Mouse (Mus musculus): Measurements from ENCODE around the gene Gna12. TPM values are rescaled to one million over a fixed set of nuclear protein-coding genes. Genes with fewer than 3 reads are reported as not detected.

The Gna12 gene
- polyA plus RNA-seq, 1 experiment = 2.3 TPM

DNA sequence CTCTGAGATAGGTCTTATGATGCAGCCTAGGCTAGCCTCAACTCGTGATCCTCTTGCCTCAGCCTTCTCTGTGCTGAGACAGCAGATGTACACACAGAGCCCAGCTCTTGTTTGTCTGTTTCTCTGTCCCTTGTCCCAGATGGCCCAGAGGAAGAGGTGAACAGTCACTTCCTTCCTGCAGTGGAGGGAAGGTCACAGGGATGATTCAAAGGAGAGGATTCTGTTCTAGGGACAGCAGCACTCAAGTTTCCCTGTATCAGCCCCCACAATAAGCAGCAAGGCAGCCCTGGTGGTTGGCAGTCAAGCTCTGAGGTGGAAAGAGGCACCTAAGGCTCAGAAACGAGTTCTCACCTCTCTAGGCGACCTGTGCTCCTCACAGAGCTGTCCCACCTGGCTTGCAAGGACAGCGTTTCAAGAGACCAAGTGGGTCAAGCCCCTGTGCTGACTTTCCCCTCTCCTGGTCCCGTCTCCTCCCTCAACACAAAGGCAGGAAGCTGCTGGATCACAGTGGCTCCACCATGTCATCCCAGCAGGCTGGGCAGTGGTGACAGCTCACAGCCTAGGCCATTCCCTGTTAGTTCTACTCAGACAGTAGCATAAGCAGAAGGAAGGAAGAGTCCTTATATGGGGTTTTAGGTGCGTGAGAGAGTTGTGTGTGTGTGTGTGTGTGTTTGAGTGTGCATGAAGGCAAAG, 65.2 kb downstream of the Gna12 start:
- Histone ChIP-seq H3K27me3 (ENCODE audit: control insufficient read depth) (no peaks in the 10 kb centered on the region), H3K9me3 (ENCODE audit: control insufficient read depth, low read length) (no peaks in the 10 kb centered on the region), H3K36me3 (ENCODE audit: control insufficient read depth) (peaks cover 34% of the 10 kb centered on the region), H3K4me1 (ENCODE audit: control insufficient read depth) (peaks cover 17% of the 10 kb centered on the region), H3K4me3 (replicated peaks) (no peak overlapping the region)
- TF ChIP-seq GATA1 (IDR thresholded peaks at IDR 0.05; ENCODE audit: low read length) = no peak
- TF ChIP-seq TAL1 (IDR thresholded peaks at IDR 0.05; ENCODE audit: low read length) = no peak

DNA sequence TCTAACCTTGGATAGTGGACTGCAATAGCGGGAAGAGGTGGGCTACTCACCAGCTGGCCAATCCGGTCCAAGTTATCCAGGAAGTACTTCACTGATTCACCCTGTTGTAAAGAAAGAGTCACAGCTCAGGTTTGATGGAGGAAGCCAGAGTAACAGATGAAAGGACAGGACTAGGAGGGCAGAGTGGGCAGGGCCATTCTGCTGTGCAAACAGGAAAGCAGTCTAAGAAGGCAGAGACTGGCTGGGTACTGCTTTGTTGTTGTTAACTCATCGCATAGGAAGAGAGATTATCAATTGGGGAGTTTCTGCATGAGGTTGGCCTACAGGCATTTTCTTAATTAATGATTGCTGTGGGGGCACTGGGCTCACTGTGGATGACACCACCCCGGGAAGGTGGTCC, 67.7 kb downstream of the Gna12 start:
- Histone ChIP-seq H3K4me3 (replicated peaks) (no peak overlapping the region), H3K9me3 (ENCODE audit: control insufficient read depth, low read length) (no peaks in the 10 kb centered on the region), H3K36me3 (ENCODE audit: control insufficient read depth) (peaks cover 49% of the 10 kb centered on the region), H3K4me1 (ENCODE audit: control insufficient read depth) (peaks cover under 1% of the 10 kb centered on the region), H3K27me3 (ENCODE audit: control insufficient read depth) (no peaks in the 10 kb centered on the region)
- TF ChIP-seq TAL1 (IDR thresholded peaks at IDR 0.05; ENCODE audit: low read length) (no peak), GATA1 (IDR thresholded peaks at IDR 0.05; ENCODE audit: low read length) (no peak)

DNA sequence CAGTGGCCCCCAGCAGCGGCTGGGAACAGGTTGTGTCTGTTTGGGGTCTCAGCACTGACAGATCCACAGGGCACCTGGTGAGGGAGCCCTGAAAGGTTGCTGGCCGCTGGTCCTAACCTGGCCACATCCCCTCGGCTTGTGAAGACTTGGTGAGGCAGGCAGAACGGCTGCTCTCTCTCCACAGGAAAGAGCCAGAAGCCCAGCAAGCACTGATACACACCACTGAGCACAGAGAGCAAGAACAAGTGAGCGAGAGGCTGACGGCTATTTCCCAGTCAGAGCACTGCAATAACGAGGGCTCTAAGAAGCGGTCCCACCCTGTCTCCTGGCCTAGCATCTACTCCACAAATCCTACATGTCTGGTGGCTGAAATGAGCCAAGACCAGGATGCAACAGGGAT, 71.4 kb downstream of the Gna12 start:
- peaks cover 42% of the 10 kb centered on the region for H3K36me3 ChIP-seq (ENCODE audit: control insufficient read depth)
- H3K27me3 ChIP-seq (ENCODE audit: control insufficient read depth) = no peaks in the 10 kb centered on the region
- H3K4me3 ChIP-seq (replicated peaks) = no peak overlapping the region
- TF ChIP-seq TAL1 (IDR thresholded peaks at IDR 0.05; ENCODE audit: low read length) (no peak), GATA1 (IDR thresholded peaks at IDR 0.05; ENCODE audit: low read length) (no peak)
- no peaks in the 10 kb centered on the region for H3K9me3 ChIP-seq (ENCODE audit: control insufficient read depth, low read length)
- no peaks in the 10 kb centered on the region for H3K4me1 ChIP-seq (ENCODE audit: control insufficient read depth)

DNA sequence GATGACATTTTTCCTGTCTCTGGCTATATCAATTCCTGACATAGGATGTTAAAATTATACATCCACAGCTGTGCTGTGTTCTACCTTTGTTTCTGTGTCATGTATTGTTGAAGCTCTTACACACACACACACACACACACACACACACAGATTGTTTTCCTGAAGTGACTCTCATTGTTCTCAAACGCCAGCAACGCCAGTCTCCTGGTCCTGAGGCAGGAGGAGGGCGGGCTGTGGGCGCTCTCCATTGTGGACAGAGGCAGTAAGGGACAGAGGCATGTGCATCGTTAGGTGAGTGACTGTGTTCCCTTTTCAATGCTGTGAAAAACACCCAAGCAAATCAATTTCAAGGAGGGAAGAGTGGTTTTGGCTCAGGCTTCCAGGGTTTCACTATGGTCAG, 77.0 kb downstream of the Gna12 start:
- H3K4me1 ChIP-seq (ENCODE audit: control insufficient read depth) = peaks cover 12% of the 10 kb centered on the region
- H3K4me3 ChIP-seq (replicated peaks) = no peak overlapping the region
- H3K36me3 ChIP-seq (ENCODE audit: control insufficient read depth) = peaks cover 2% of the 10 kb centered on the region
- no peaks in the 10 kb centered on the region for H3K27me3 ChIP-seq (ENCODE audit: control insufficient read depth)
- peaks cover 14% of the 10 kb centered on the region for H3K9me3 ChIP-seq (ENCODE audit: control insufficient read depth, low read length)
- TF ChIP-seq TAL1 (IDR thresholded peaks at IDR 0.05; ENCODE audit: low read length) (no peak), GATA1 (IDR thresholded peaks at IDR 0.05; ENCODE audit: low read length) (no peak)

DNA sequence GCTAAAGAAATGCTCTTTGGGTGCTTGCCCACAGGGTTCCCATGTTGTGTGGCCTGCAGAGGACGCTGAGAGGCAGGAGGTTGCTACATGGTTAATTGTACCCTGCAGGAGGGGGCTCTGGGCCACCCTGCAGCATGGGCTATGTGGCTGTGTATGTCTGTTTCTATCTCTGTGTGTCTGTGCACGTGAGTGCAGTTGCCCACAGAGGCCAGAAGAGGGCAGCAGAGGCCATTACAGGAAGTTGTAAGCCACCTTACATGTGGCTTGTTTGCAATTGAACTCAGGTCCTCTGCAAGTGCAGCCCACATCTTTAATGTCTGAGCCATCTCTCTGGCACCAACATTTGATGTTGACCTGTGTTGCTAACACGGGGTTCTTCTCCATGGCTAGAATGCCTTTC, 77.6 kb downstream of the Gna12 start:
- no peak for TF ChIP-seq TAL1 (IDR thresholded peaks at IDR 0.05; ENCODE audit: low read length)
- TF ChIP-seq GATA1 (IDR thresholded peaks at IDR 0.05; ENCODE audit: low read length) = no peak

DNA sequence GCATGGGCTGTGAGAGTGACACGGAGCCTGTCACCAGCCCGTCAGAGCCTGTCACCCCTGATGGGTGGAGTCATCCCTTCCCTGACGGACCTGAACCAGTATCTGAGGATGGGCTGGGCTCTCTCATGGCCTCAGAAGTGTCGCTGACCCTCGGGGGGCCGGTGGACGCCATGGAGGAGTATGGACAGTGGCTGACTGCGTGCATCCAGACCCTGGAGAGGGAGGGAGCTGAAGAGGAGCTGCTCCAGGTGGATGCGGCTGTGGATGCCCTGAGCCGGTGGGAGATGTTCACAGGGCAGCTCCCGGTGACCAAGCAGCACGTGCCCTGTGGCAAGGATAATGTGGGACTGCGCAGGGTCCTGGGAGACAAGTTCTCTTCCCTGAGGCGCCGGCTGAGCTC, 78.2 kb downstream of the Gna12 start:
- Histone ChIP-seq H3K4me3 (replicated peaks) (no peak overlapping the region), H3K9me3 (ENCODE audit: control insufficient read depth, low read length) (peaks cover 14% of the 10 kb centered on the region), H3K27me3 (ENCODE audit: control insufficient read depth) (no peaks in the 10 kb centered on the region), H3K4me1 (ENCODE audit: control insufficient read depth) (peaks cover 12% of the 10 kb centered on the region), H3K36me3 (ENCODE audit: control insufficient read depth) (no peaks in the 10 kb centered on the region; the same call in 1 of the 2 replicates)
- TF ChIP-seq GATA1 (IDR thresholded peaks at IDR 0.05; ENCODE audit: low read length) = no peak

More for the DNA sequence above, 77.6 kb downstream of the Gna12 start:
- Histone ChIP-seq H3K4me1 (ENCODE audit: control insufficient read depth) (peaks cover 12% of the 10 kb centered on the region), H3K27me3 (ENCODE audit: control insufficient read depth) (no peaks in the 10 kb centered on the region), H3K4me3 (replicated peaks) (no peak overlapping the region), H3K9me3 (ENCODE audit: control insufficient read depth, low read length) (peaks cover 14% of the 10 kb centered on the region), H3K36me3 (ENCODE audit: control insufficient read depth) (peaks cover under 1% of the 10 kb centered on the region)

DNA sequence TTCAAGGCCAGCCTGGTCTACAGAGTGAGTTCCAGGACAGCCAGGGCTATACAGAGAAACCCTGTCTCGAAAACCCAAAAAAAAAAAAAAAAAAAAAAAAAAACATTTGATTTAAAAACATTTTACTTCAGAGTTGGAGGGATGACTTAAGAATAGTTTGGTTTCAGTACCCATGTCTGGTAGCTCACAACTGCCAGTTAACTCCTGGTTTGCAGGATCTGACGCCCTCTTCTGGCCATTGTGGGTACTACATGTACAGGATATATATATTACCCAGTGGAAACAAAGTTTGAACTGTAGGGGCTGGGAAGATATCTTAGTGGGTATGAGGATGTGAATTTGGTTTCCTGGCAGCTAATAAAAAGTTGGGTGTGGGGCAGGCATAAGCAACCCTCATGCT, 79.3 kb downstream of the Gna12 start:
- no peaks in the 10 kb centered on the region; the same call in 1 of the 2 replicates for H3K36me3 ChIP-seq (ENCODE audit: control insufficient read depth)
- H3K4me1 ChIP-seq (ENCODE audit: control insufficient read depth) = peaks cover 12% of the 10 kb centered on the region
- H3K4me3 ChIP-seq (replicated peaks) = no peak overlapping the region
- H3K9me3 ChIP-seq (ENCODE audit: control insufficient read depth, low read length) = peaks cover 14% of the 10 kb centered on the region
- no peak for TF ChIP-seq TAL1 (IDR thresholded peaks at IDR 0.05; ENCODE audit: low read length)
- no peak for TF ChIP-seq GATA1 (IDR thresholded peaks at IDR 0.05; ENCODE audit: low read length)
- no peaks in the 10 kb centered on the region for H3K27me3 ChIP-seq (ENCODE audit: control insufficient read depth)

DNA sequence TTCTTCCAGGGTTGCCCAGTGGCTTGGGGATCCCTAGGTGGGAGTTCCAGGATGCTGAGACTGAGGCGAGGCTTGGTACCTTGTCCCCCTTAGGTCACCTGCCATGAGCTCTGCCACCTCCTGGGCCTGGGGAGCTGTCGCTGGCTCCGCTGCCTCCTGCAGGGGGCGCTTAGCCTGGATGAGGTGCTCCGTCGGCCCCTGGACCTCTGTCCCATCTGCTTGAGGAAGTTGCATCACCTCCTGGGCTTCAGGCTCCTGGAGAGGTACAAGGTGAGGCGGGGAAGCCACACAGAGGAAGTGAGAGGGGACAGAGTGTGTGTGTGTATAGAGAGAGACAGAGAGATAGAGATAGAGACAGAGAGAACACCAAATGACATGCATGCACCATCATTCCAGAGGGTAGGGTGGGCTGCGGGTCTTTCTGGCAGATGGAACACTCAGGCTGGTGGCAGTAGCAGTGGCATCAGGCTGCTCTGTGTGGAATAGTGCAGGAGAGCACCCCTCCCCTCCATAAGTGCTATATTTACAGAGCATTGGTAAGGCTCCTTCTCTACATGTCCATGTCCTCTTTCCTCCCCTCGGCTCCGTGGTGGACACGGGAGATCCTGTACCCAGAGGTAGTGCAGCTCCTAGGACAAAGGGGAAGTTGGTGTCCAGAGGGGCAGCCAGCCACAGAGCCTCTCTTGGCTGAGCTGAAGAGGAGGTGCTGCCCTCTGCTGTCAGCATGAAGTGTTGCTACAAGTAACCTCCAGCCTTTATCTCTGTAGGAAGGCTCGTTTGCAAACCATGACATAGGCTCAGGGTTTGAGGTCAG, 81.0 kb downstream of the Gna12 start:
- H3K4me1 ChIP-seq (ENCODE audit: control insufficient read depth) = peaks cover 12% of the 10 kb centered on the region
- no peaks in the 10 kb centered on the region; the same call in 1 of the 2 replicates for H3K36me3 ChIP-seq (ENCODE audit: control insufficient read depth)
- H3K9me3 ChIP-seq (ENCODE audit: control insufficient read depth, low read length) = peaks cover 14% of the 10 kb centered on the region
- H3K4me3 ChIP-seq (replicated peaks) = peak overlapping the region; percentile 47
- H3K27me3 ChIP-seq (ENCODE audit: control insufficient read depth) = no peaks in the 10 kb centered on the region
- no peak for TF ChIP-seq GATA1 (IDR thresholded peaks at IDR 0.05; ENCODE audit: low read length)
- TF ChIP-seq TAL1 (IDR thresholded peaks at IDR 0.05; ENCODE audit: low read length) = no peak

DNA sequence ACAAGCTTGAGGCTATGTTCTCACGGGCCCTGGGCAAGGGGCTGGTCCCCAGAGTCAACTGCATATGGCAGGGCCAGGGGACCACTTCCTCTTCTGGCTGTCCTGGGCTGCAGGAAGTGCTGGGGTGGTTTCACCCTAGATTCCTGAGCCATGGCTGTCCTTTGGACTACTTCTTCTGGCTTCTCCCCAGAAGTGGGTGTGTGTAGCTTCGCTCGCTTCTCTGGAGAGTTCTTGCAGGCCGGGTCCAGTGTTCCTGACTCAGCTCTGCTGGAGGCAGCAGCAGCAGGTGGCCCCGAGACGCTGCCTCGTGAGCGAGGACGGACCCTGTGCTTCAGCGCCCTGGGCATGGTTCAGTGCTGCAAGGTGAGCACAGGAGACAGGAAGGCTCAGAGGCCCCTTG, 81.8 kb downstream of the Gna12 start:
- peaks cover 12% of the 10 kb centered on the region for H3K4me1 ChIP-seq (ENCODE audit: control insufficient read depth)
- peaks cover 14% of the 10 kb centered on the region for H3K9me3 ChIP-seq (ENCODE audit: control insufficient read depth, low read length)
- H3K36me3 ChIP-seq (ENCODE audit: control insufficient read depth) = no peaks in the 10 kb centered on the region; the same call in 1 of the 2 replicates
- no peaks in the 10 kb centered on the region; the same call in 1 of the 2 replicates for H3K27me3 ChIP-seq (ENCODE audit: control insufficient read depth)
- TF ChIP-seq GATA1 (IDR thresholded peaks at IDR 0.05; ENCODE audit: low read length) (no peak), TAL1 (IDR thresholded peaks at IDR 0.05; ENCODE audit: low read length) (no peak)
- H3K4me3 ChIP-seq (replicated peaks) = no peak overlapping the region
